Mouse (Mus musculus) layer of hippocampus, postnatal 10 days (tissue): Measurements from ENCODE around the gene Hoxb6. TPM values are rescaled to one million over a fixed set of nuclear protein-coding genes. Genes with fewer than 3 reads are reported as not detected.

Source experiments
- DNase-seq, 2 experiments: peaks; one replicate each; pipeline ENCODE4 v3.0.0; 2021; ENCODE audit warnings: low spot score in 2 of 2
- total RNA-seq, 2 experiments: library from RNA; stranded (reverse); gene quantifications; 2 replicates each; pipeline ENCODE4 v1.2.3; 2021

The Hoxb6 gene
- total RNA-seq, 2 experiments from 2014 or later, result not detected

GRCm38 (mm10) chr11:96284774-96285734, 7.2 kb upstream of the Hoxb6 start:
- no peak for DNase-seq

- DNase-seq, result no peak
These were observed 6.2 kb upstream of the Hoxb6 start, which contains the start of gene Hoxb7 for GRCm38 (mm10) chr11:96285771-96286738. Hoxb7 (plus strand) TSS chr11:96286623.

DNA sequence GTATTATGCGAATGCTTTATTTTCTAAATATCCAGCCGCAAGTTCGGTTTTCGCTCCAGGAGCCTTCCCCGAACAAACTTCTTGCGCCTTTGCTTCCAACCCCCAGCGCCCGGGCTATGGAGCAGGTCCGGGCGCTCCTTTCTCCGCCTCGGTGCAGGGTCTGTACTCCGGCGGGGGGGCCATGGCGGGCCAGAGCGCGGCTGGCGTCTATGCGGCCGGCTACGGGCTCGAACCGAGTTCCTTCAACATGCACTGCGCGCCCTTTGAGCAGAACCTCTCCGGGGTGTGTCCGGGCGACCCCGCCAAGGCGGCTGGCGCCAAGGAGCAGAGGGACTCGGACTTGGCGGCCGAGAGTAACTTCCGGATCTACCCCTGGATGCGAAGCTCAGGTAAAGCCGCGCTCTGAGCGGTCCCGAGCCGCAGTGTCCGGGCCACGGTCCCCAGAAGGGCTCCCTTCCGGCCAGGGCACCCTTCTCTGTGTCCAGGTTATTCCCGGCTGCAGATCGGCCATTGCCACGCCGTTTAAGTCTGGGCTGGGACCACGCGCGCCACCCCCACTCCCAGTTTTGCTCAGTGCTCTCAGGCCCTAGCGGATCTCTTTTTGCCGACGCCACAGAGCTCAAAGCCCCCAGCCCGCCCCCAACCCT, 5.4 kb upstream of the Hoxb6 start:
- no peak for DNase-seq

DNA sequence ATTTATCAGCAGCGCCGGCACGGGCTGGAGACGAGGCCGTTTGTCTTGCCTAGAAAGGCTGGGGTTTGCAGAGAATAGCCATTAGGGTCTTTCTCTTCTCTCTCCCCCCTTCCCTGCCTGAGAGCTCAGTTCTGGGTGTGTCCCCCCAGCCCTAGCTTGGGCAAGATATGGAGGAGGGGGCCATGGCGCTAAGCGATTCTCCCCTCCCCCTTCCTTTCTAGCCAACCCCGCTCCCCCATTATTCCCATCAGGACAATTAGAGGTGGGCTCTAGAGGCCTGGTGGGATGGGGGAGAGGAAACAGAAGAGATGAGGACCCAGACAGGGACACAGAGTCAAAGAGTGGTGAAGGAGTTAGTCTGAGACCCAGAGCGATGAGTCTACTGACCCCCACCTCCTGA, 4.9 kb upstream of the Hoxb6 start:
- no peak for DNase-seq

DNA sequence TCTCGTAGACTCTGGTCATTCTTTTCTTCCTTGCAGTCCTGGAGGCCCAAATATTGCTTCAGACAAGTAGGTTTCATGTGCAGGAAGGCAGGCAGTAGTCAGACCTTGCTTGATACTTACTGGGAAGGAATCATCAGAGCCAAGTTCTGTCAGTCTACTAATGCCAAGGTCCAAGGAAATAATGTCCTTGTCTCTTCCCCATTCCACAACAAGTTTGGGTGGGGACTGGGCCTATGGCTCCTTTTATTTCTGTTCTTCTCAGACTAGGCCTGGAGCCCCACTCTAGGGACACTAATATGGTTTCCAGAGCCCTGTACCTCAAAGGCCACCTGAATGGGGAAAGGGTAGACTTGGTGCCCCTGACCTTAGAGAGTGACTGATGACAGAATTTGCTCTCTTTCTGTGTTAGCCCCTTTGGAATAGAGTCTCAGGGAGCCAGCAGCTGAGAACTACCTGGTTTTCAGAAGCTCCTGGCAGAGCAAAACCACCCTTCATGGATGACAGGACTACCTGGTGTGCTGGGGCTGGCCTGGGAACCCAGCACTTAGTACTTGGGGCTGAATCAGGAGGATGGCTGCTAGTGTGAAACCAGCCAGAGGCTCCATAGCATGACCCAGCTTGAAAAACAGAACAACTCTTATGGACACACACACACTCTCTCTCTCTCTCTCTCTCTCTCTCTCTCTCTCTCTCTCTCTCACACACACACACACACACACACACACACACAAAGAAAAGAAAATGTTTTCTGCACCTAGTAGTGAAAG, 3.6 kb upstream of the Hoxb6 start:
- DNase-seq, result no peak

DNA sequence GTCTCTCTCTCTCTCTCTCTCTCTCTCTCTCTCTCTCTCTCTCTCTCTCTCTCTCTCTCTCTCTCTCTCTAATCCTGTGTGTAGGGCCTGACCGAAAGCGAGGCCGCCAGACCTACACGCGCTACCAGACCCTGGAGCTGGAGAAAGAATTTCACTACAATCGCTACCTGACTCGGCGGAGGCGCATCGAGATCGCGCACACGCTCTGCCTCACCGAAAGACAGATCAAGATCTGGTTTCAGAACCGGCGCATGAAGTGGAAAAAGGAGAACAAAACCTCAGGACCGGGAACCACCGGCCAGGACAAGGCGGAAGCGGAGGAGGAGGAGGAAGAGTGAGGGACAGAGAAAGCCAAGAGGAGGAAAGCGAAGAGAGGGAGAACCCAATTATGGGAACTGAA, 3.0 kb upstream of the Hoxb6 start:
- no peak for DNase-seq

DNA sequence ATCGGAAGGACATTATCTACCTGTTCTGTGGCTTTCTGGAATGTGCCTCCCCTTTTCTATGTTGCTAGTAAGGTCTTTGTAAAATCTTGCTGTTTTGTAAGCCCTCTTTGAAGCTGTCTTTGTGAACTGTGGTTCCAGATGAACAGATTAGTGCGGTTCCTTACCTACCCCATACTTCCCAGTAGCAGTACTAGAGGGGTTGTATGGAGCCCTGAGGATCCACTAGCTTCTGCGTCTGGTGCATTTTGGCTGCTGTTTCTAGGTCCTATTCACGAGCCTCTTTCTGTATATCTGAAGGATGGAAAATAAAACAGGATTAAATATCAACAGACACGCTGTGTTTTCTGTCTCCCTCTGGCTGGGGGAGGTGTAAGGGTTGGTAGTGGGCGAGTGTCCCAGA, 2.4 kb upstream of the Hoxb6 start:
- no peak for DNase-seq

- DNase-seq, result no peak
These were observed 1.4 kb upstream of the Hoxb6 start for GRCm38 (mm10) chr11:96290705-96291355.

GRCm38 (mm10) chr11:96292565-96293301, 457 bp downstream of the Hoxb6 start:
- DNase-seq, result no peak

DNA sequence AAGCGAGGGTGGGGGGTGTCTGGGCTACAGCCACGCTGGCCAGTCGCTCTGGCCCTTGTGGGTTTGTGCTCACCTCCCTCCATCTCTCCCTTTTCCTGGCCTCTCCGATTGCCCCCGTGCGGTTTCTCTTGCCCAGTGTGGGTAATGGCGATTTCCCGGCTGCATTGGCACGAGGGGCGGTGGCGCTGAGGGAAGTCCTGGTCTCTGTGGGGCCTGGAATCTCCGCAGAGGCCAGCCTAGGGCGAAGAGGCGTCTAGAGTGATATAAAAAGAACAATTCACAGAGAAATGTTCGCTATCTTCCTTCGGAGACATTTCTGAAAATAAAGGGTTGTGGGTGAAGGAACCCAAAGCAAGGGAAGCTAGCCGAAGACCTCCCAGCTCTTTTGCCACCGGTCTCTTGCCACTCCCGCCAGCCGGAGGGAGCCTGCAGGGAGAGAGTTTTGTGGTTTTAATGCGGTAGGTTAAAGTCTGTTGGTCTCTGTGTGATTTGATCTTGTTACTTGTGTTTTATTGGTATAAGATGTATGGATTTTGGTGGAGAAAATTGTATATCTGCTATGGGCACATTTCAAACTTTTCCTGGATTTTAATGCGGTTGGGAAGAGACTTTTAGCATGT, 1.1 kb downstream of the Hoxb6 start:
- no peak for DNase-seq

DNA sequence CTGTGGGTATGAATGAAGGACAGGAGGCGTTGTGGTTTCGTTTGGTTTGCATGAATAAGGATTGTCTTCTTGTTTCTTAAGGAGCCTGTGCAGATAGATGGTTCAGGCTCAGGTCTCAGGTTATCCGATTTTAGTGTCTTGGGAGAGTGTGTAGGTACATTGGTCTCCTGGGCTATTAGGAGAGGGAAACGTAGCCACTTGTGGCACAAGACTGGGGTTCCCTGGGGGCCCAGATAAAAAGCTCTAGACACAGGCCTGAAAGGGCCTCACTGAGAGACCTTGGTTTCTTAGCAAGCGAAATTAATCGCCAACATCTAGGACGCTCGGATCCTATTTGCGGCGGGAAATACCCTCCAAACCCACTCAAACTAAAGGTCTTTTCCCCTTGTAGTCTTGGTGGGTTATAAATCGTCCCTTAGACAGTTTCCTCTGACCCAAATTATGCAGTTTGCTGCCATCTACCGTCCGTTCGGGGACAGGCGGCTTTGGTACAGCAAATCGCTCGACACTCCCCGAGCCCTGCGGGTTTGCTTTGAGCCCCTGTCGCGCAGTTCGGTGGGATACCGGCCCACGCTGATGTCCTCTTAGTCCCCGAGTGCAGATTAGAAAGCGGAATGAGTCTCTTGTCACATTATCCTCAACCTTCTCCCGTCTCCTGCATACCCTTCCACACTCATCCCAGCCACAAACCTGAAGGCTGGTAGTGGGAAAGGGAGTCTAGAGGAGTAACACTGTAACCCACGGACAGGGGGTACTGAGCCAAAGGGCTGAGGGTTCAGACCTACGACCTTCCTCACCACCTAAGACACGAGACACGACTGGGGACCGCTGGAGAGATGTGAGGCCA, 2.2 kb downstream of the Hoxb6 start:
- peak; percentile 75 for DNase-seq

GRCm38 (mm10) chr11:96295092-96295835, 3.0 kb downstream of the Hoxb6 start:
- DNase-seq, result no peak

GRCm38 (mm10) chr11:96296997-96297396, 4.7 kb downstream of the Hoxb6 start:
- DNase-seq, result no peak

DNA sequence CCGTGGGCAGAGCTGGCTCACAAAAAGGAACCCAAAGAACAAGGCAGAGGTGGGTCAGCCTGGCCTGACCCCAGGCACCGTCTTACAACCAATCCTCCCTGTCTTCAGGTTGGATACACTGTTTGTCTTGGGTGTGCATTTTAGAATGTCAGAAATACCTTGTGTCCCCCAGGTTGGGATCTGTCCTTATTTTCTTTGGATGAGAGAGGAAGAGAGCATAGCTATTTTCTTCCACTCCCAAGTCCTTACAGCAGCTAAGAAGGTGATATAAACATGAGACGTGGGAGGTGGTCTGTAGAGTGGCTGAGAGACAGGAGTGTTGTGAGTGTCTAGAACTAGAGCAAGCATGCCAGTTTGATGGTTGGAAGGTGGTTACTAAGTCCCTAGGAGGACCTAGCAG, 5.2 kb downstream of the Hoxb6 start:
- DNase-seq, result no peak

DNA sequence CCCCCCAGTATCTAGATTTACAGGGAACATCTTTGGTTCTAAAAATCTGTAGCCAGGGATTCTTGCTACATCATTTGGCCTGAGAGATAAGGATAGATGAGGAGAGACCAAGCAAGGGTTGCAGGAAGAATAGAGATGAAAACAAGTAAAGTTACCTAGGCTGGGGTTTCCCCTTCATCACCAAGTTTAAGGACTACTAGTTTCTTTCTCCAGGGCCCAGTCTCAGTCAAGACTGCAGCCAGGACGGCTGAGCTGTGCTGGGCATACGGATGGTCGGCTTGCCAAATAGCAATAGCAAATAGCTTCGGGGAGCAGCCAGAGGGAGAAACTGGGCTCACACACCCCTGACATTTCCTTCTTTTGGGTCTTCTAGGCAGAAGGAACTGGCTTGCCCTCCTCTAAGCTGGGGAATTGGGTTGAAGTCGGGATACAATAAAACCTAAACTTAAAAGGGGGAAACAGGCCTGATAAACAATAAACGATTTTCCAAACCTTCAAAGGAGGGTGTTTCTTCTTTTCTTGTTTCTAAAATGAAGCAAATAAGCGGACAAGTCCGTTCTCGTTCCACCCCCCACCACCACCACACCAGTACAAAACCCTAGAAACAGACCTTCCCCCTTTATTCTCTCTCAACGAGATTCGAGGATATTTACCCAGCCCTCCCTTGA, 5.8 kb downstream of the Hoxb6 start:
- no peak for DNase-seq

DNA sequence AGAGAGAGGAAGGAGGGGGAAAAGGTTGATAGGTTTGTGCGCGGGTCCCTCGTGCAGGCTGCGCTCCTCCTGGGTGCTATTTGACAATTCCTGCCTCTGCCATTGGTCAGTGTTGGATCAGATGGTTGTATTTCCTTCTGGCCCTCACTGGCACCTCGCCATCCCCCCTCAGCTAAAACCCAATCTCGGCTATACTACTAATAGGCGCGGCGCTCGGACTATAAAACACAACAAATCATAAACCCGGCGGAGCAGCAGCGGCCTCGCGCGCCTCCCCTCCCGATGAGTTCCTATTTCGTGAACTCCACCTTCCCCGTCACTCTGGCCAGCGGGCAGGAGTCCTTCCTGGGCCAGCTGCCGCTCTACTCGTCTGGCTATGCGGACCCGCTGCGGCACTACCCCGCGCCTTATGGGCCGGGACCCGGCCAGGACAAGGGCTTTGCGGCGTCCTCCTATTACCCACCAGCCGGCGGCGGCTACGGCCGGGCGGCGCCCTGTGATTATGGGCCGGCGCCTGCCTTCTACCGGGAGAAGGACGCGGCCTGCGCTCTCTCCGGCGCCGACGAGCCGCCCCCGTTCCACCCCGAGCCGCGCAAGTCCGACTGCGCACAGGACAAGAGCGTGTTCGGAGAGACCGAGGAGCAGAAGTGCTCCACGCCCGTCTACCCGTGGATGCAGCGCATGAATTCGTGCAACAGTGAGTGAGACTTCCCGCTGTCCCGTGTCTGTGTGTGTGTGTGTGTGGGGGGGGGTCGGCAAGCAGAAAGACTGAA, 6.8 kb downstream of the Hoxb6 start:
- DNase-seq, result no peak
